Mouse (Mus musculus): ENCODE data around the gene Hcls1.

The Hcls1 gene

GRCm38 (mm10) chr16:36930231-36931136 is 4.3 kb upstream of the Hcls1 start:
- DNase-seq, result no peak

- DNase-seq, result no peak
Measured at GRCm38 (mm10) chr16:36931381-36931780, 3.4 kb upstream of the Hcls1 start.

GRCm38 (mm10) chr16:36931976-36932375 is 2.8 kb upstream of the Hcls1 start:
- DNase-seq, result no peak

- no peak for DNase-seq
Measured at GRCm38 (mm10) chr16:36932546-36932945, 2.2 kb upstream of the Hcls1 start.

DNA sequence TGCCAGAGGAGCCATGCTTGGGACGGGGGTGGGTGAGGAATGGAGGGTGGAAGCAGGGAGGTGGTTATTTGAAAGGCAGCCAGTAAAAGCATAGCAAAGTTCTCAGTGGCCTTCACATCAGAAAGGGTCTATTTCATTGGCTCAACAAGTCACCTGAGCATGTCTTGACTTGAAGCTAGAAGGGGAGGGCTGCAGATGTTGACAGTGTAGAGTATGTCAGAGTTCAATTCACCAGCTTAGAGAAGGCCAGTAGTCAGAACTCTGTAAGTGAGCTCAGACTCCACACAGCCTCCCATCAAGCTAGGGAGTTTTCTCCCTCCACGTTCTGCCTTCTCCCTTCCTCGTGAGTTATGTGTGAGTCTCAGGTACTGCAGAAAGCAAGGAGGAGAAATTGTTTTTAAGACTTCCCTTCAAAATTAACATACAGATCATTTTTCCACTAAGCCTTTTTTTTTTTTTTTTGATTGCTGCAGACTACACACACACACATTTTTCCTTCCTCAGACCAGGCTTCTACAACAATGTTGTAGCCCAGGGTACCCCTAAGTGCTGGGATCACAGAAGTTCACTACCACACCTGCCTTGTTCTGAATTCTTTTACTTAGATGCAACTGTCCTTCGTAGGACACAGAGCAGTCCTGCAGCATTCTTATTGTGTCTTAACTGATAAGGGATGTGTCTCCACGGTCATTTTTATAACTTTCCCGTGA is 497 bp upstream of the Hcls1 start:
- DNase-seq, result peak in 1 of 2 experiments; percentile 26

- DNase-seq, result no peak
Measured at GRCm38 (mm10) chr16:36935814-36936213, 1.0 kb downstream of the Hcls1 start.

- no peak for DNase-seq
Measured at GRCm38 (mm10) chr16:36941137-36941727, 6.4 kb downstream of the Hcls1 start.

DNA sequence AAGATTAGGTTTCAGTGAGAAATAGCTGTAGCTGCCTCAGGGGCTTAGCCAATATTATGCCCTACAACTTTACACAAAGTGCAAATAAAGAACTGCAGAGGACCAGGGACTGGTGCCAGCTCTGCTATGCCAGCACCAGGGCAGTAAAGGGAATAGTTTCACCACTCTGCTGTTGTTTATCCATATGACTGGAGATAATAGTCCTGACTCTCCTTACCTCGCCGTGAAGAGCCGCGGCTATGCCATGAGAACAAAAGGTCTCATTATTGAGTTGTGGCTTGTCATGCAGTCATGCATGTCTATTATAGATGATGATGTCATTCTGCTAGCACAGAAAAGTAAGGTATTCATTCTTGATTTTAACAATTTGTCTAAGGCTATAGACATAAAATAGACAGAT is 7.1 kb downstream of the Hcls1 start:
- DNase-seq, result no peak

DNA sequence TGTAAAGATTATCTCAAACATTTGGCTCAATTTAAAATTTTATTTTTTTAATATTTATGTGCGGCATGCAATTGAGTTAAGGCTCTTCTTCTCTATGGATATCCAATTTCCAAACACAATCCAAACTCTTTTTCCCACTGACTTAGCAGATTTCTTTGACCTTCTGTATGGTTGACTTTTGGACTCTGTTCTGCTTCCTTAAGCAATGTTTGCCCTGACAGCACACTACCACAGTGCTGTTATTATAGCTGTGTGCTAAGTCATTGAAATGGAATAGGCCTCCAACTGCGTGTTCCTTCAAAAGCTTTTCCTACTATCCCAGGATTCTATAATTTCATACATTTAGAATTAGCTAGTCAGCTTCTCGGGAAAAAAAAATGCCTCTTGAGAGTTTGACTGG is 8.8 kb downstream of the Hcls1 start:
- DNase-seq, result peak; percentile 22 to 75

DNA sequence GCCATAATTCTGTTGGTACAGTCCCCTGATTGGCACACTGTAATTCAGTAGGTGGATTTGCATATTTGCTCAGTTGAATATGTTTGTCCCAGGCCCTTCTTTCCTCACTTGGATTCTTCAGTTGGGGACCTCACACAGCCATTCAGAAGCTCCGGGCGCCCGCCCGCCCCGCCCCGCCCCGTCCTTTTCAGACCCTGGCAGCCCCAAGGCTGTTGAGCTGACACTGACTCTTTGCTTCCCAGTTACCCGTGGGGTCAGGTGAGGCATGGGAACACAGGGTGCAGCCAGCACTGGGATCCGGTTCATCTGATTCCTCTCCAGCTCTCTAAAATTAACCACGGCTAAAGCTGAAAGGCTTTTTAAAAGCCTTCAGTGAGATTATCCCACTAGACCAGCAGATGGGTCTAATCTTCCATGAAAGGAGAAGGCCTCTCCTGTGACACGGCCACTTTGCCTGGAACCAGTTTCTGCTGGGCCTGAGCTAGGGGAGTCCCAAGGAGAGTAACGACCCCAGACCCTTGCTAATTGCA is 10.2 kb downstream of the Hcls1 start:
- peak; percentile 84 to 85 for DNase-seq

- no peak for DNase-seq
Measured at GRCm38 (mm10) chr16:36946459-36947159, 11.8 kb downstream of the Hcls1 start.

DNA sequence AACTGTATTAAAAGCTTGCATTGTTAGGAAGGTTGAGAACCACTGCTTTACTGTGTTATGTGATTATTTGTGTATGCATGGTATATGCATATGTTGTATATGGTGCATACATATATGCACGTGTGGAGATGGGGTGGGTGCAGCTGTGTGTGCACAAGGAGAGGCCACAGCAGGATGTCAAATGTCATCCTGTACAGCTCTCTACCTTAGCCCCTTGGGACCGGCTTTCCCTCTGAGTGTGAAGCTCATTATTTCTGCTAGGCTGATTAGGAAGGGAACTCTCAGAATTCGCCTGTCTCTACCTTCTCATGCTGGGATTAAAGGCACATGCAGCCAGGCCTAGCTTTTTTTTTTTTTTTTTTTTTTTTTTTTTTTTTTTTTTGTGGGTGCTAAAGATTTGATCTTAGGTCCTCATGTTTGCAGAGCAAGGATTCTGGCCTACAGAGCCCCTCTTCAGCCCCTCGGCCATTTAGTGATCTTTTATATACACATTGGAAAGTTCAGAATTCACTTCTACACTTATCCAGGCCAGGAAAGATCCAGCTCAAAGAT is 12.9 kb downstream of the Hcls1 start:
- DNase-seq, result no peak

- DNase-seq, result no peak
Measured at GRCm38 (mm10) chr16:36949614-36950336, 15.0 kb downstream of the Hcls1 start.

DNA sequence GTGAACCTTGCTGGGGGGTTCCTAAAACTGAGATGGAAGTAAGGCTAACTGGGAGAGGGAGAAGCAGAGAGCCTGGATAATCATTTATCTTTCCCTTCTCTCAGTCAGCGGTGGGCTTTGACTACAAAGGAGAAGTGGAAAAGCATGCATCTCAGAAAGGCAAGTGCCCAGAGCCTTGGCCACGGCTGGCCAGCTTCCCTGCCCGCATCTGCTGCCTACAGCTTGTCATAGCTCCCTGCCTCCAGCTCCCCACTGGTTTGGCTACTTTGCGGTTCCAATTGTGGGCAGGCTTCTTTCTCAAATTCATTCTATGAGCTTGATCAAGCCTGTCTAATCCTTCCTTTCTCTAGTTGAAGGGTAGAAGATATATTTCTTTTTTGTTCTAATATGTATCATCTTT is 16.2 kb downstream of the Hcls1 start:
- DNase-seq, result no peak

- DNase-seq, result no peak
Measured at GRCm38 (mm10) chr16:36955106-36955505, 20.3 kb downstream of the Hcls1 start.

DNA sequence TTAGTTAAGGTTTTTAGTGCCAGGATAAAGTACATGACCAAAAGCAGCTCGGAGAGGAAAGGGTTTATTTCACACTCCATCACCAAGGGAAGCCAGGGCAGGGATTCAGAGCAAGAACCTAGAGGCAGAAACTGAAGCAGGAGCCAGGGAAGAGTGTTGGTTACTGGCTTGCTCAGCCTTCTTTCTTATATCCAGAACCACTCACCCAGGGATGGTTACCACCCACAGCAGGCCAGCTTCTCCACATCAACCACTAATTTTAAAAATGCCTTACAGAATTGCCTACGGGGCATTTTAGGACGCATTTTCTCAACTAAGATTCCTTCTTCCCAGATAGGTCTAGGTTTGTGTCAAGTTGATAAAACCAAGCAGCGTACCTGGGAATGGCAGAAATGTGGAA is 28.6 kb downstream of the Hcls1 start:
- DNase-seq, result no peak

DNA sequence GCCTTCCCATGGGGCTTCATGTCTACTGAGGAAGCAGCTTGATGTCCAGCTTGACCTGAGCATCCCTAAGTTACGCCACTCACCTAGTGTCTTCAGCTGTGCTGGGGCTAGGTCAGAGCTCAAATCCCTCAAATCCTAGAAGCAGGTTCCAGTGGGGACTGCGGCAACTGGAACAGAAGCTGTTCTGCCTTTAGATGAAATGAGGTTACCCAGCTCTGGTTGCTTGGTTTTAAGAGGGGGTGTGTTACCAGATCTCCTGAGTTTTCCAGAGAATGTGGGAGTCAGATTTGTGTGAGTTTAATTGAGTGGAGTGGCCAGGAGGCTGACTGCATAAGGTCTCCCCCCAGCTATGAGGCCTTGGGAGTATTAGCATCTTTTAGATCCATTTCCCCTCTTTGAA is 44.3 kb downstream of the Hcls1 start:
- DNase-seq, result no peak

- no peak for DNase-seq
Measured at GRCm38 (mm10) chr16:36983796-36984195, 49.0 kb downstream of the Hcls1 start.

GRCm38 (mm10) chr16:36985636-36986042 is 50.9 kb downstream of the Hcls1 start:
- DNase-seq, result peak; percentile 13 to 41

- no peak for DNase-seq
Measured at GRCm38 (mm10) chr16:36987399-36987798, 52.6 kb downstream of the Hcls1 start.

DNA sequence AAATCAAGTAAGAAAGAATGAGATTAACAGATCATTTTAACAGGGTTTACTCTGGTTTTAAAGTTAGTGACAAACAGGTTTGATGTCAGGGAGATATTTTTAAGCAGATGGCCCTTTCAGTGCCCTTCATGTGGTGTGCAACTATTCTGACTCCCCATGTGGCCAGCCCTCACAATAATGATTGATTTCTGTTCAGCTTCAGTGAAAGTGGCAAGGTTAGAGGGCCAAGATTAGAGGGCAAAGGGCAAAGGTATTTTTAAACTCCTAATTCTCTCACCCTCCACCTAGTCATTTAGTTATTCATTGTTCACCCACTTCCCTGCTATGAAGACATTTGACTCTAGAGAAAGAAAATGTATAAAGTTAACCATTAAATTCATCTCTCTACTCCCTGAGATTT is 53.3 kb downstream of the Hcls1 start:
- DNase-seq, result peak; percentile 63 to 77

DNA sequence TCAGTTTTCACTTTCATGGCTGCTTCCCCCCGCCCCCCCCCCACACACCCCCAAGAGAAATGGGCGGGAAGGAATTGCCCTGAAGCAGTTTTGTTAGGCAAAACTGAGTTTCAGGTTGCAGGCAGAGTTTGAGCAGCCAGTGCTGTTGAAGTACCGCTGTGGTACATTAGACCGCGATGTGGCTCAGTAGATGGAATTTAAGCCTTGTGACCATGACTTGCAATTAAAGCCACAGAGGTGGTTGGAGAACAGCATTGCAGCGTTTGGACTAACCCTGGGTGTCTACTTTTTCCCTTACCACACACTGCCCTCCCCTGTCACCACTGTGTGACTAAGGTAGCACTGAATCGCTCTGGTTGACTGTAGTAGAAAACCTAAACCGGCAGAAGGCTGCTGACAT is 54.7 kb downstream of the Hcls1 start:
- DNase-seq, result peak; percentile 61 to 65

Measured in kidney, adult 8-10 months (tissue).